Mouse (Mus musculus) megakaryocyte, embryonic 14.5 days (primary cell): ENCODE results near the gene Erbb4.

Experiments
- FLI1 ChIP-seq: IDR thresholded peaks from 2 replicates; pipeline ENCODE4 v1.6.1; 2012; ENCODE audit warnings: low read length, inconsistent platforms, mixed read lengths
- GATA1 ChIP-seq: IDR thresholded peaks from 3 replicates; pipeline ENCODE4 v1.6.1; 2012; ENCODE audit warnings: mixed read lengths, low read length, inconsistent platforms, borderline replicate concordance

GRCm38 (mm10) chr1:68834686-68835085, 273.2 kb downstream of the Erbb4 start:
- TF ChIP-seq GATA1 (no peak), FLI1 (no peak)
